Mouse (Mus musculus) urinary bladder, postnatal 25 days (tissue): ENCODE data around the gene Apbb1ip.

Source experiments
- DNase-seq: peaks from one replicate; pipeline ENCODE4 v3.0.0; 2022; ENCODE audit warnings: low spot score

Apbb1ip gene

DNA sequence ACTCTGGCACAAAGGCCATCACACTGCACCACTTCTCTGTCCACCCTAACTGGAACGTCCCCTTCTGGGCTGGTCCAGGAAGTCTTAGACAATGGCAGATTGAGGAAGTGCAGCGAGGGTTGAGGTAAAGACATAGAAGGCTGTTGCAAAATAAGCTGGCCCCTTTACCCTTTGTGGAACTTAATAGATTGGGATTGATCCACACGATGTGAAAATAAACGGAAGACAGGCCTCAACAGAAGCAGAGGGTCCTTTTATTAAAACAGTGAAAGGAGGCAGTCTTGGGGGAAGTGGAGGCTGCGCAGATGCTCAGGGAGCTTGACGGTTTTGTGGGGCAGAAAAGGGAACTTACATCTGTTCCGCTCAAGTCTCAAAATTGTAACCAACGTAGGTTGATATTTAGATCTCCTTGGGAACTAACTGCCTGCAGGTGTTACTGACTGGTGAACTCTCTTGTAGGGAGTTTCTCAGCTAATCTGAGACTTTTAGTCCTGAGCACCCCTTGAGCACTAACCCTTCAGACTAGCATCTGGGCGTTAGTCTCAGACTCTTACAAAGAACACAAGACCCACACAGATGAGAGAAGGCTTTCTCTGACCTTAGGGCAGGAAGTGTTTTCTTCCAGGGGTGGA is at the start of gene Apbb1ip:
TSS of gene Apbb1ip (plus strand) at position 546 of the 632 bp plus-strand sequence.
- DNase-seq: no peak

DNA sequence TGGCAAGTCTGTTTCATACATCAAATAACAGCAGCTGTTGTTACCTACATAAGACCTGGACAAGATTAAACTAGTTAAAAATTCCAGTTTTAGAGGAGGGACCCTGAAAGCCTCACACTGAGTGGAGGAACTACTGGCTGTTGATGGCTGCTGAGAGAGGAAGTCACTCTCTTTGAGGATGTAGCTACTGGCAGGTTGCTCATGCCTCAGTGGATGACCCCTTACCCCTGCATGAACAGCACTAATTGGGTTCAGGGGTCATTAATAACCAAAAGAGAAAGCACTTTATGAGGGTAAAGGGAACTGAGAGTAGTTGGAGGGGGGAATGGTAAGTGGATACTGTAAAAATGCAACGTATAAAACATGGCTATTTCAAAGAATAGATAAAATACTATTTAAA is 46.8 kb upstream of the Apbb1ip start:
- no peak for DNase-seq

DNA sequence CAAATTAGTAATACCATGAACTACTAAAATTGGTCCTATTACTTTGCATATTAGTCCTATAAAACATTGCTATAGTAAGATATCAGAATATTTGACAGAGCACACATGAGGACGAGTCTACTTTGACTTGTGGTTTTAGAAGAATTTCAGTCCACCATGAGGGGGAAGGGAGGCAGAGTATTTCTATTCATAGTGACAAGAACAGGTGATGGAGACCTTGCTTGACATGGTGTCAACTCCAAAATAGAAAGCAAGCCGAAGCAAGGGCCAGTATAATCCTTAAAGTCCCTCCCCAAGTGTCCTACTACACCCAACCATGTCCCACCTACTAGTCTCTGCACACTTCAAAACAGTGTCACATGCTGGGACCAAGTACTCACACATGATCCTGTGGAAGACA is 37.8 kb upstream of the Apbb1ip start:
- DNase-seq: no peak

DNA sequence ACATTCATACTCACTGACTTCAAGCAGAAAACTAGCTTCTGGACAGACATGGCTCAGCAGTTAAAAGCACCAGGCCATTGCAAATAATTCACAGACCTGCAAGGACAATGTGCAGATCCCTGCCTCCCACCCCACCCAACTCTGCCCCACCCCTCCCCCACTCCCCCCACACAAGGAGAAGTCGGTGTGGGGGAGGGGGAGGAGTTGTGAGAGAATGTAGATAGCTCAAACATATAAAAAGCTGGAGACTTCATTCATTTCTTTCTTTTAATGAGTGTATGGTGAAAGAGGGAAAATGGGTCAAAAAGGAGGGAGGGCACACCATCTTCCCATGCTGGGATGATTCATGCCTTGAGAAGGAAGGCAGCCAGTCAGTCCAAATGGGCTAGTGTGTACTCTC is 34.5 kb upstream of the Apbb1ip start:
- no peak for DNase-seq

DNA sequence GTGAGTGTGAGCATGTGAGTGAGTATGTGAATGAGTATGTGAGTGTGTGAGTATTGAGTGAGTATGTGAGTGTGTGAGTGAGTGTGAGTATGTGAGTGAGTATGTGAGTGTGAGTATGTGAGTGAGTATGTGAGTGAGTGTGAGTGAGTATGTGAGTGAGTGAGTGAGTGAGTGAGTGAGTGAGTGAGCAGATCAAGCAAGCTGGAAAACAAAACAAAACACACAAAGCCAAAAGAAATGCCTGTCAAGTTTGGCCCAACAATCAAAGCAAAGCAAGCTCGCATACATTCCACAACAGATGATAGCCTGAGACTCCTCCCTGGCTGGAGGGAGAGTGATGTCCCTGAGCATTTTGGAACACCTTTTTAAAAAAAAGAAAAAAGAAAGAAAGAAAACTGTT is 33.5 kb upstream of the Apbb1ip start:
- no peak for DNase-seq

DNA sequence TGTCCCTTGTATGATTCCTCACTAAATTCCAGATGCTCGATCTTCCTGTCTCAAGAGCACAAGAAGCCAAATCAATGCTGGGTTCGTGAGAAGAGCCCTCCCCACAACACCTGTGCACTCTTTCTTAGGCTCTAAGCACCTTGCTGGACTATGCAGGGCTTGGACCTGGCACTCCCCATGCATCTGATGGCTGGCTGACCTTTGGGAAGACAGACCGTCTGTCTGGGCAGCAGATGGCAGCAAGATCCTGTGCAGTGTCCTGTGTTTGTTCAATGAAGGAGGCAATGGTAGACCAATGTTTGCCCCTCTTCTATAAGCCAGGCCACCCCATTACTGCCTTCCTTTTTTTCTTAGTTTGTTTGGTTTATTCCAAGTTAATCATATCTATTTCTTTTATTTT is 32.7 kb upstream of the Apbb1ip start:
- DNase-seq: no peak

DNA sequence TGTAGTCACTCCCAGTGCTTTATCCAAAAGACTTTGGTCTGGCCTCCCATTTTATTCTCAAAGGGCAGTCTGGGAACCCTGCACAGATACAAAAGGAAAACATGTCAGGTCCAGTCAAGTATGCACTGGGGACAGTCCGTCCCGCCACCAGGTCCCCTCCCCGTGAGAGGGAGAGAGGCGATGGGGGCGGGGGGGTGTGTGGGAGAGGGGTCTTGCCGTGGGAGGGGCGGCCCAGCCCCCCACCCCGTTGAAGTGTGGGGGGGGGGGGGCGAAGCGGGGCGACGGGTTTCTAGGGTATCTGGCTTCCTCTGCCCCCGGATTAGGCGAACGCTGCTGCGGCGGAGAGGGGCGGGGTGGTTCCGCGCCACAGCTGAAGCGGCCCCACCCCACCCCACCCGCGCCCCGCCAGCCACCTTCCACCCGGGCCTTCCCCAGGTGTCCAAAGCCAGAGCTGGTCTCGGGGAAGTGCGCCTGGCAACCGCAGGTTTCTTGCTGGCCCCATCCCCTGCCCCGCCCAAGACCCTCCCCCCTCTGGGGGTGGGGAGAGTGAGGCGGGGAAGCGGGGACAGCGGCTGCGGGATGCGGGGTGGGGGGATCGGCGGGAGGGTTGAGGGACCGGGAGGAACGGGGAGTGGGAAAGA is 29.7 kb upstream of the Apbb1ip start:
- DNase-seq: peak; percentile 9

DNA sequence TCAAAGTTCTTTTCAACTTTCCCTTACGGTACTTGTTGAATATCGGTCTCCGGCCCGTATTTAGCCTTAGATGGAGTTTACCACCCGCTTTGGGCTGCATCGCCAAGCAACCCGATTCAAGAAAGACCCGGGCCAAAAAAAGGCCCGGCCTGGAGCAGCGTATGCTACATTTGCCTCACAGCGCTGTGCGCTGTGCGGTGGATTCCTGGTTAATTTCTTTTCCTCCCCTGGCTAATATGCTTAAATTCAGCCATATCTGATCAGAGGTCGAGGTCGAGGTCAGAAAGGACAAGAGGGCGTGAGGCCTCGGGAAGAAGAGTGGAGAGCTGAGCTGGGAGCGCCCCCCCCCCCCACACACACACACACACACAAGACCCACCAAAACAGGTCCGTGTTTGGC is 29.0 kb upstream of the Apbb1ip start:
- no peak for DNase-seq

DNA sequence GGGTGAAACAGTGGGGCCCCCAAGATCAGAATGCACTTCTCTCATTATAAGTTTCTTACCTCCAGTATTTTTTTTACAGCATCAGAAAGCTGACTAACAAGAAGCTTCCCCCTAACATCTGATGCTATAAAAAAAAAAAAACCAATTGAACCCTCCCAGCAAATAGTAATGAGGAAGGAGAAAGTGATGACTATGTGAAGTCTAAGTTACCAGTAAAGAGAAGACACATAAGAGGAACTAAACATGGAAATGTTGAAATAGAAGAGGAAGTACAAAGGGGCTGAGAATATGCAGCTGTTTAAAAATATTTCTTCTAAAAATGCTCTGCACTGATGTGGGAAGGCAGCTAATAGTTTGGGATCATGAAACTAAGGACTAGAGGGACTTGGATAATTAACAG is 27.1 kb upstream of the Apbb1ip start:
- no peak for DNase-seq

DNA sequence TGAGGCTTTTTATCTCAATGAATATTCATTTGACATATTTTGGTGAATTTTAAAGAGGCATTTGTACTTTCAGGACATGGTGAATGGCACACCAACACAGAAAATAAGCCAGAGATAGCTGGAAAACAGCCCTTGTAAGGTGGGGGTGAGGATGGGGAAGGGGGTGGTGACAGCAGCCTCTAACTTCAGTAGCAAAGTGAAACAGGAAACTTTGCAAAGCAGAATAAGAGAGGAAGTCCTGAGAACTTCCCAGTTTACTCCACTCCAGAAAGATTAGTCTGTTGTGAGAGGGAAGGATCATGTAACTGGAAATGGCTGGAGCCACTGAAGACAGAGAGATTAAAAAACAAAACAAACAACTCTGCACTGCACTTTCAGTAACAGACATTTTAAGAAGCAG is 26.0 kb upstream of the Apbb1ip start:
- DNase-seq: no peak

DNA sequence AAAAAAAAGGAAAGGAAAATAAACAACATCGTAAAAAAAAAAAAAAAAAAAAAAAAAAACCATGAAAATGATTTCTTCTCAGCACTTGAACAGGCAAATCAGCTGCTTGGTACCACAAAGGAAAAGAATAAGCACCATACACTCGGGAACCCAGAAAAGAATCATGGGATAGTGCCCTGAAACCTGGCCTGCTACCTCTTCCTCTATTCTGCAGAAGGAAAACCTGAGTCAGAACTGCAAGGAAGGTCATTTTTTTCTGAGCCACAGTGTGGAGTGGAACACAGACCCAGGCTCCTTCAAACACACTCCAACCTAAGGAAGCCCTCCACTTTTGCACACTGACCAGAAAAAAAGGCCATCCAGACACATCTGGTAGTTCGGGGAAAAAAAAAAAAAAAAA is 24.1 kb upstream of the Apbb1ip start:
- DNase-seq: no peak

DNA sequence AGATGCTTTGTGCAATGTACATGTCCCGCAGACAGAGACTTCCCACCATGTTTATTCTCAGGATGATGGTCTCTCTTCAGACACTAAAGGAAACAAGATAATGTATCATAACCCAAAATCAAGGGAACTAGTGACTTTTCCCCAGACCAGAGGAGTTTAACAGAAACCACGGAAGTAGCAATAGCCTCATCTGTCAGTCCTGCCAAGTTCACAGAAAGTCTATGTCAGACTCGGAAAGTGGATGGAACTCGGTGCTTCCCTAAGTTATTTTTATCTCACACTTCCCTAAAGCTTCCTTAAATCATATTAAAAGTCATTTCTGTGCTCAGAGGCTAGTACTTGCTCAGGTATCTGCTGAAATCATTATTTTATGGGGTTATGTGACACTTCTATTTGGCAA is 21.4 kb upstream of the Apbb1ip start:
- DNase-seq: no peak

DNA sequence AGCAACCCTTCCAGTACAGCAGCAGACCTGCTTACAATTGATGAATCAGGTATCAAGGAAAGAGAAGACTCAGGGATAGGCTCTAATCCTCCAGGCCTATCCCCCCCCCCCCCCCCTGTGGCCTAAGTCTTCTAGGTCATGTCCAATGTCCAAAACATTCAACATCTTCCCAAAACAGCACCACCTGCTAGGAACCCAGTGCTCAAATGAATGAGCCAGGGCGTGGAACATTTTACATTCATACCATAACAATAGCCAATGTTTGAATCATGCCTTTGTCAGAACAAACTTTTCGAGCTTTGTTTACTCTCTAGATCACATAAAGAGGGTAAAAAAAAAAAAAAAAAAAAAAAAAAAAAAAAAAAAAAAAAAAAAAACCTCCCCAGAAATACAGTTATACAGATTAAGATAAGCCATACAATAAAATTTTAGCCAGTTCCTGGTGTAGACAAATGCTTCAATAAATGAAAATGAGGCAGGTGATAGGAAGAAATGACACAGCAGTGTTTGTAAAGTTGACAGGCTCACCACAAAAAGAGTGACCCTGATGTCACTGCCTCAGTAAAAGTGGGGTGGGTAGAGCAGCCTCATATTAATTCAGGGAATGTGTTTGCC is 20.3 kb upstream of the Apbb1ip start:
- no peak for DNase-seq

DNA sequence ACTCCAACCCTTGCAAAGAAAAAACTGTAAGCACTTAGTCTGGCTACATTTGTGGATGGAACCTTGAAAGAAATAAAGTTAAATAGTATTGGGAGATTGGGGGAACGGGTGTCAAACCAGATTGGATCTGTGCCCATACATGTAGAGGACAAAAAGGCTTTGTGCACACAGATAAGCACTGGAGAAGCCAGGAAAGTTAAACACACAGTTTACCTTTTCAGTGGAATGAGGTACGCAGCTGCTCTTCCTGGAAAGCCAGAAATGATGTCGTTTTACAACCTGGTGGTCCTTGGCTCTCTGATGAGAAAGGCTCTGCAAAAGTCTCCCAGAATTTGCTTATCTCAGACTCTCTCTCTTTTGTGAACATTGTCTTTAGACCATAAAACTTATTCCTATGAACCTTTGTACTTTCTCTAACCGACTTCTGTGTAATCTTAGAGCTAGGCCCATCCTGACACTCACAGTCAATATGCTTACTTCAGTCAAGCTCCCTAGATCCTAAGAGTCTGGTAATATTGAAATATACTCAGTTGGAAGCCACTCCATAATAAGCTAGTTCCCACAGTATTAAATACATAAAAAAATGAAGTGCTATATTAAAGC is 19.6 kb upstream of the Apbb1ip start:
- DNase-seq: no peak

DNA sequence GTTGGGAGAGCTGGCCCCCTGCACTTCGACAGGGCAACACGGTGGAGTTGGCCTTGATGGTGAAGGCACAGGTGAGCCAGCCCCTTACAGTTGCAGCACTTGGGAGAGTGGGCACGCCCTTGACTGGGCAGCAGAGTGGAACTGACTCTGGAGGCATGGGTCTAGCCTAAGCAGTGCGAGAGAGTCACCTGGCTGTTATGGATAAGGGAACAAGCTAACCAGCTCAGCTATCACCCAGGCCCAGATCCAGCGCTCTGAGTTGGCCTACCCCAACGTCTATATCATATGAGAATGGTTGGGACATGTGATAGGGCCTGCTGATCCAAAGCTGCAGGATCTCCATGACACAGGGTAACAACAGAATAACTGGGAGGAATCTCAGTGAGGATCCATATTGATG is 18.3 kb upstream of the Apbb1ip start:
- DNase-seq: no peak

DNA sequence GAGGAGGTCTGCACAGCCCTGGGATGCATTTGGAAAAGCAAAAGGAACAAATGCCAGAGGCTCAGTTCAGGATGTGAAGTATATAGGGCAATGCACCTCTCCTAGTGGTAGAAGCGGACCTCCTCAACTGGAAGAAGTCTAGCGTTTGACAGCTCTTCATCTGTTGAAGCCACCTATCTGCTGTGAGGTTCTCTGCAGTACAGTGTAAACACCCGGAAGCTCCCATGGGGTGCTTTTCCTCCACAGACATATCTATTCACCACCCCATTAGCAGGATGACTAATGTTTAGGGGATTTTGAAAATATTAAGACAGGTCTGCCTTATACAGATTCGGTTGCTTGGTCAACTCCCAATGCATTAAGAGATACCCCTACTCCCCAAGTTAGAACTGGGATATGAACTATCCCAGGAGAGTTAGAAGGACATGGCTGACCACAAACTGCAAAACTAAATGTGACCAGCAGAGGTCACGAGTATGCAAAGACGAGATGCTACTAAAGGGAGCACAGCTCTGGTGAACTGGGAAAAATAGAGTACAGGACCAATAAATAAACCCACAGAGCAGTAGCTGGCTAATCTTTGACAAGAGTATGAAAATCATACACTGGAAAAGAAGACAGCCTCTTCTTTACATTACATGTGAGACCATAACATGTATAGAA is 15.5 kb upstream of the Apbb1ip start:
- DNase-seq: peak; percentile 64

DNA sequence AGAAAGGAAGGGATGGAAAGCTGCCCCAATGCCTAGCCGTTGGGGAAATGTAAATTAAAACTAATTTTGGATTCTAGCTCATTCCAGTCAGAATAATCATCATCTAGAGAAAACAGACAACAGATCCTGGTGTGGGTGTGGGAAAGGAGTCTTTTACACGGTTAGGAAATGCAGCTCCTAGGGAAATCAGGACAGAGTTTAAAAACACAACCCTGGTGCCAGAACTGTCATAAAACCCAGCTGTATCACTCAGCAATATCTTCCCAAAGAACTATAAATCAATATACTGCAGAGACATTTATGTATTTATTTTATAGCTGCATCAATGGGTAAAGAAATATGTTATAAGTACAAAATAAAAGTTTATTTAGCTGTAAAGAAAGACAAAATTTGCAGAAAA is 13.4 kb upstream of the Apbb1ip start:
- no peak for DNase-seq

DNA sequence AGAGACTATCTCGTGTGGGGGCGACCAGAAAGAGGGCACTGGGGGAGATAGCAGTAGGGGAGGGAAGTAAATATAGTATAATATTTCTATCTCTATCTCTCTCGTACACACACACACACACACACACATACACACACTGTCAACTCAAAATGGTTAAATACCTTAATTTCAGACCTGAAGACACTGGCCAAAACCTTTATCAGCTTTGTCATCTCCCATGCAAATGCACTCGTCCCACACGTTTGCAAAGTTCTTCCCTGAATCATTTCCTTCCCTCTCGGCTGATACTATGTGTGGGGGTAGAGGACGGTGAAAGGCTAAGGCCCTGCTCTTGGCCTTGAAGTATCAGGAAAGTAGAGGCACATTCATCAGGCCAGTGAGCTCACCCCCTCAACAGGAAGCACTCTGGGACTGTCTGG is 12.8 kb upstream of the Apbb1ip start:
- no peak for DNase-seq

DNA sequence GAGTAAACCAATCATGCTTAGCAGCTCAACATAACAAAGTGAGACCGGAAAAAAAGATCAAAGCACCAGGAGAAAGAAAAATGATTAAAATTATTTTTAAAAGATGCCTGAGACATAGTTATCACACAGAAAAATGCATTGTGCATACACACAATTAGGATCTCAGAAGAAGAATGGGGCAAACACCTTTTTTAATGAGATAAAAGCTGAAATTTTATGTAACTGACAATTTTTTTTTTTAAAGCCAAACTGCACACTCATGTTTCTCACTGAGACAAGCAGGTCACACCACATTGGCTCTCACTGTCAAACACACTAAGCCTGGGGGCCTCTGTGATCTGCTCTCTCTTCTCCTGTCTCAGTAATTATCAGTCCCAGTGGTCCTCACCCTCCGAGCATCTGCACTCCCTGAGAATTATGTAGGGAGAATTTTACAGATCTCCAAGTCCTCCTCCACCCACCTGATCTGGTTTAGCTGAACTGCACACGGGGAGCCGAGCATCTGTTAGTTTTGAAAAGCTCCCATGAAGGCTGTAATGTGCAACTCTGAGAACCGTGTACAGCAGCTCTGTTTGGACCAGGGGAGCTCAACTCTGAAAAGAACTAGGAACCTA is 9.0 kb upstream of the Apbb1ip start:
- no peak for DNase-seq

DNA sequence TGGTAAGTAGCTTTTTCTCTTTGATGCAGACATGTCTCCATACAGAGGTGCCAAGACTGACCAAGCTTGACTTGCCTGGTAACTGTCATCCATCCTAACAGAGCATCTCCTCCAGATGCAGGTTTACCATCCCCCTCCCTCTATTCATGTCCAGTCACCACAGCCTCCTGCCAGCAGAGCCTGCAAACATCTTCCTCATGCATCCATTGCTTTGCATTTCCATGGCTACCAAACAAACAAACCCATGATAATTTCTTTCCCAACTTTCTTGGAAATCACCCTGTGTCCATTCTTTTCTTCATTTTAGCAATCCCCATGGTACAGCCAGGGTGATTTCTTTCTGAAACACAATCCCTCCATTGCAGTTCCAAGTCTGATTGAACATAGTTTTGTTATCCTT is 2.6 kb upstream of the Apbb1ip start:
- DNase-seq: no peak

DNA sequence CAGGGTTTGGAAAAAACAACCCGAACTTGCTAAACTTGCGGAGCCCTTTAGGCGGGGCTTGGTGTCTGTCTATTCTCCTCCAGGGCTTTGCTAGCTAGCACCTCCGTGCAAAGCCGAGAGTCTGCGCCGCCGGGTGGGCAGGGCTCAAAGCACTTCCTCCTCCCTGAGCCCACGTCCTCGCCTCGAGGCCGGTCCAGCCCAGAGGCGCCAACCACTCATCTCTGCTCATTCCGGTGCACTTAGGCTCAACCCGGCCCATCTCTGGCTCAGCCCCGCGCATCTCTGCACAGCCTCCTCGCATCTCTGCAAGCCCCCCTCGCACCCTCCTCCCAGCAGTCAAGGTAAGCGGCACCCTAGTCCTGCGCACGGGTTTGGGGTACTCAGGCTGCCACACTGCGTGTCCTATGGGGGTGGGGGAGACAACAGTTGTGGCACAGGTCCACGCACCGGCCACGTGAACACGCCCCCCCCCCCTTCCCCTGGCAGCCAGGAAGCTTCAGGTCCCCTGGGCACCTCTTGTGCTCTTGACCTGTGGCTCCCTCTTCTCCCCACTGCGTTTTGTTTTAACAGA is 372 bp downstream of the Apbb1ip start:
- DNase-seq: peak; percentile 41

DNA sequence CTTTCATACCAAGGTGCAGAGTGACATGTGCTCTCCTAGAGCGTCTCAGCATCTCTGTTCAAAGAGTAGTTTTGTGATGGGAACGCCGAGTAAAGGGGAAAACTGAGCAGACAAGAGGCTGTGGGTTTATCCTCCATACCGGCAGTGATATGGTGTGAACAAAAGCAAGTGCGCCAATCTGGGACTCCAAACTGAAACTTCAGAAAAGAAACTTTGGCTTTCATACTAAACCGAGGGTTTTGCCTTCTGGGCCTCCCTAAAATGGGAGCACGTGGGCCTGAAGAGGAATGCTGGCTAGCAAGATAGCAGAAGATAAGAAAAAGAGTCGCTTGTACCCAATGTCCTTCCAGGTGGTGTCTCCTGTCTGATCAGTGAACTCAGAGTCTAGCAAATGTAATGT is 1.3 kb downstream of the Apbb1ip start:
- no peak for DNase-seq
